Mouse (Mus musculus): ENCODE results near the gene Cdh15. TPM values are rescaled to one million over a fixed set of nuclear protein-coding genes. Genes with fewer than 3 reads are reported as not detected.

The Cdh15 gene
- total and polyA plus RNA-seq, 2 experiments from 2014 or later, result 1.8 to 3.5 TPM

- TF ChIP-seq CTCF (IDR thresholded peaks at IDR 0.05), result peak; percentile 99
- DNase-seq (ENCODE audit: low spot score) (peak; percentile 89), ATAC-seq (ENCODE audit: low FRiP score) (peak; percentile 69)
- Histone ChIP-seq H3K4me2 (ENCODE audit: low read depth, low read length, poor library complexity, severe bottlenecking) (no peak overlapping the region), H3K4me1 (ENCODE audit: insufficient read depth, low read length) (no peaks in the 10 kb centered on the region), H3K9me3 (ENCODE audit: low read length) (no peaks in the 10 kb centered on the region), H3K27me3 (ENCODE audit: insufficient read depth, low read length) (no peaks in the 10 kb centered on the region), H3K36me3 (ENCODE audit: insufficient read depth, low read length) (no peaks in the 10 kb centered on the region), H3K9ac (replicated peaks; ENCODE audit: low read length, poor library complexity, severe bottlenecking) (no peak overlapping the region), H3K27ac (ENCODE audit: low read depth, low read length) (no peak overlapping the region), H3K4me3 (ENCODE audit: low read depth, low read length) (no peak overlapping the region)
- WGBS, result 37% methylated on average over 8 of the region's 8 CpGs
Measured at GRCm38 (mm10) chr8:122830349-122831061, 17.3 kb upstream of the Cdh15 start.

GRCm38 (mm10) chr8:122834416-122834815, 13.3 kb upstream of the Cdh15 start:
- H3K4me3 ChIP-seq (ENCODE audit: low read depth, low read length), result no peak overlapping the region
- no peaks in the 10 kb centered on the region for H3K9me3 ChIP-seq (ENCODE audit: low read length)
- no peaks in the 10 kb centered on the region for H3K4me1 ChIP-seq (ENCODE audit: insufficient read depth, low read length)
- H3K27me3 ChIP-seq (ENCODE audit: insufficient read depth, low read length), result no peaks in the 10 kb centered on the region
- no peak overlapping the region for H3K4me2 ChIP-seq (ENCODE audit: low read depth, low read length, poor library complexity, severe bottlenecking)
- 92% methylated on average over 8 of the region's 8 CpGs for WGBS
- H3K9ac ChIP-seq (replicated peaks; ENCODE audit: low read length, poor library complexity, severe bottlenecking), result no peak overlapping the region
- H3K27ac ChIP-seq (ENCODE audit: low read depth, low read length), result no peak overlapping the region
- ATAC-seq (ENCODE audit: low FRiP score) (no peak), DNase-seq (ENCODE audit: low spot score) (no peak)
- no peaks in the 10 kb centered on the region for H3K36me3 ChIP-seq (ENCODE audit: insufficient read depth, low read length)
- no peak for TF ChIP-seq CTCF (IDR thresholded peaks at IDR 0.05)

GRCm38 (mm10) chr8:122834971-122835370, 12.8 kb upstream of the Cdh15 start:
- DNase-seq (ENCODE audit: low spot score) (peak; percentile 82), ATAC-seq (ENCODE audit: low FRiP score) (no peak; the same call in 1 of the 2 replicates)
- Histone ChIP-seq H3K9ac (replicated peaks; ENCODE audit: low read length, poor library complexity, severe bottlenecking) (no peak overlapping the region), H3K9me3 (ENCODE audit: low read length) (no peaks in the 10 kb centered on the region), H3K4me2 (ENCODE audit: low read depth, low read length, poor library complexity, severe bottlenecking) (no peak overlapping the region), H3K27ac (ENCODE audit: low read depth, low read length) (no peak overlapping the region), H3K4me1 (ENCODE audit: insufficient read depth, low read length) (no peaks in the 10 kb centered on the region), H3K4me3 (ENCODE audit: low read depth, low read length) (no peak overlapping the region), H3K36me3 (ENCODE audit: insufficient read depth, low read length) (no peaks in the 10 kb centered on the region), H3K27me3 (ENCODE audit: insufficient read depth, low read length) (no peaks in the 10 kb centered on the region)
- peak; percentile 82 for TF ChIP-seq CTCF (IDR thresholded peaks at IDR 0.05)
- WGBS, result 29% methylated on average over 8 of the region's 8 CpGs

- no peak for DNase-seq (ENCODE audit: low spot score)
- H3K27ac ChIP-seq (ENCODE audit: low read depth, low read length), result no peak overlapping the region
Measured at GRCm38 (mm10) chr8:122836199-122836598, 11.6 kb upstream of the Cdh15 start.

GRCm38 (mm10) chr8:122836696-122837095, 11.1 kb upstream of the Cdh15 start:
- TF ChIP-seq CTCF (IDR thresholded peaks at IDR 0.05), result no peak
- WGBS, result 92% methylated on average over 13 of the region's 13 CpGs
- Histone ChIP-seq H3K4me1 (ENCODE audit: insufficient read depth, low read length) (no peaks in the 10 kb centered on the region), H3K27me3 (ENCODE audit: insufficient read depth, low read length) (no peaks in the 10 kb centered on the region), H3K4me2 (ENCODE audit: low read depth, low read length, poor library complexity, severe bottlenecking) (no peak overlapping the region), H3K27ac (ENCODE audit: low read depth, low read length) (no peak overlapping the region), H3K9ac (replicated peaks; ENCODE audit: low read length, poor library complexity, severe bottlenecking) (no peak overlapping the region), H3K9me3 (ENCODE audit: low read length) (no peaks in the 10 kb centered on the region), H3K36me3 (ENCODE audit: insufficient read depth, low read length) (no peaks in the 10 kb centered on the region), H3K4me3 (ENCODE audit: low read depth, low read length) (no peak overlapping the region)
- ATAC-seq (ENCODE audit: low FRiP score) (no peak), DNase-seq (ENCODE audit: low spot score) (no peak)

More at GRCm38 (mm10) chr8:122836199-122836598, 11.6 kb upstream of the Cdh15 start:
- Histone ChIP-seq H3K9me3 (ENCODE audit: low read length) (no peaks in the 10 kb centered on the region), H3K9ac (replicated peaks; ENCODE audit: low read length, poor library complexity, severe bottlenecking) (no peak overlapping the region), H3K27me3 (ENCODE audit: insufficient read depth, low read length) (no peaks in the 10 kb centered on the region), H3K4me2 (ENCODE audit: low read depth, low read length, poor library complexity, severe bottlenecking) (no peak overlapping the region), H3K4me3 (ENCODE audit: low read depth, low read length) (no peak overlapping the region), H3K36me3 (ENCODE audit: insufficient read depth, low read length) (no peaks in the 10 kb centered on the region), H3K4me1 (ENCODE audit: insufficient read depth, low read length) (no peaks in the 10 kb centered on the region)
- TF ChIP-seq CTCF (IDR thresholded peaks at IDR 0.05), result no peak
- 88% methylated on average over 12 of the region's 12 CpGs for WGBS
- ATAC-seq (ENCODE audit: low FRiP score), result no peak

- Histone ChIP-seq H3K4me3 (ENCODE audit: low read depth, low read length) (no peak overlapping the region), H3K9ac (replicated peaks; ENCODE audit: low read length, poor library complexity, severe bottlenecking) (no peak overlapping the region), H3K27ac (ENCODE audit: low read depth, low read length) (no peak overlapping the region), H3K4me2 (ENCODE audit: low read depth, low read length, poor library complexity, severe bottlenecking) (no peak overlapping the region), H3K9me3 (ENCODE audit: low read length) (no peaks in the 10 kb centered on the region), H3K4me1 (ENCODE audit: insufficient read depth, low read length) (no peaks in the 10 kb centered on the region), H3K27me3 (ENCODE audit: insufficient read depth, low read length) (no peaks in the 10 kb centered on the region), H3K36me3 (ENCODE audit: insufficient read depth, low read length) (no peaks in the 10 kb centered on the region)
- DNase-seq (ENCODE audit: low spot score), result no peak
- 68% methylated on average over 3 of the region's 3 CpGs for WGBS
- TF ChIP-seq CTCF (IDR thresholded peaks at IDR 0.05), result no peak
- no peak for ATAC-seq (ENCODE audit: low FRiP score)
Measured at GRCm38 (mm10) chr8:122844161-122844560, 3.6 kb upstream of the Cdh15 start.
